Mouse (Mus musculus) left cerebral cortex, adult 2 months (tissue): ENCODE measurements around the gene Cap2. TPM values are rescaled to one million over a fixed set of nuclear protein-coding genes. Genes with fewer than 3 reads are reported as not detected.
A peak's percentile ranks its signal among the peaks of the same experiment; 100 is the strongest.

ENCODE experiments used
- DNase-seq, 2 experiments: peaks; one replicate each; pipeline ENCODE4 v3.0.0; 2021 to 2022; ENCODE audit warnings: low spot score in 2 of 2, mixed read lengths in 1 of 2; ENCODE audit errors: extremely low spot score in 1 of 2
- H3K27ac ChIP-seq: fragments of 200-600 bp; 2 replicates; pipeline ENCODE4 v1.8.1; 2022
- H3K4me3 ChIP-seq: fragments of 200-600 bp; 2 replicates; pipeline ENCODE4 v1.8.1; 2022
- CTCF ChIP-seq: fragments of 200-600 bp; IDR thresholded peaks from 2 replicates; pipeline ENCODE4 v1.8.1; 2022; ENCODE audit warnings: antibody characterized with exemption, mild to moderate bottlenecking, moderate library complexity
- intact Hi-C: fragments of 180-260 bp; cut with DNase I; formaldehyde crosslinking; loops from one replicate; pipeline ENCODE4 v1.15.1; 2025
- total RNA-seq, 2 experiments: library from RNA; stranded (reverse); gene quantifications; 2 replicates each; pipeline ENCODE4 v1.2.3; 2021

Cap2 gene
- total RNA-seq, 2 experiments from 2014 or later: 264 to 278 TPM

DNA sequence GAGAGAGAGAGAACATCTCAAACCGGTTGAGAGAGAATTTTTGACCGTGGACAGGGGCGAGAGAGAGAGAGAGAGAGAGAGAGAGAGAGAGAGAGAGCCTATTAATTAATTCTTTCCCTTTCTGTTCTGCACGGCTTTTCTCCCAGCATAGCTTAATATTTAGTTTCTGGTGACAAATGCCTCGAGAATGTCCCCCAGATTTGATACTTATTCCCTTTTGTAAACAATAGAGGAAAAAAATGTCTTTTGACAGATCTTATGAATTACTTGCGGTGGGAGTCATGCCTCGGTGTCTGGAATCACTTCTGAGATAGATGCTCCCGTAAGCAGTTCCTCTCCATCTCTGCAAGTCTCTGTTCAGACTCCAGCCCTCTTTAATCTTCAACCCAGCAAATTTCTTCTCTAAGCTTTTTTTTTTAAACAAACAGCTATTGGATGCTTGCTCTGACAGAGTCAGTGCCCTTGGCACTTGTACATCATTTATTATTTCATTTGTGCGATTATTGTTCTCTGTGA lies 71.1 kb downstream of the Cap2 start:
- intact Hi-C loops: no loop called here
- no peak for TF ChIP-seq CTCF
- Histone ChIP-seq H3K27ac (peak overlapping the region; percentile 4; the same call in 1 of the 2 replicates), H3K4me3 (no peak overlapping the region)
- DNase-seq: no peak

DNA sequence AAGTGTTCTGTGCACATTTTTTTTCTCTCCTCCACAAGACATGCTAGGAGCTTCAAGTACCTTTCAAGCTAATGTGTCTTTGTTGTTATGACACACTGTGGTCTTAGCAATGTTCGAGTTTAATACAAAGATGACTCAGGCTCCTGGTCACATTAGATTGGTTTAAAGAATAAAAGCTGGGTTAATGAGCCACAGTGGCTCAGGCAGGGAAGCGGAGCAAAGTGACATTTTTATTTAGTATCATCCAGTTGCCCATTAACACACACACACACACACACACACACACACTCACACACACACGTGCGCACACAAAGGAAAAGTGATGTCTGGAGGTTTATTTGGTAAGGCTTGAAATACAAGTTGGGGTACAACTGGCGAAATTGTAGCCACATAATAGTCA lies 72.6 kb downstream of the Cap2 start:
- intact Hi-C loops: no loop called here
- no peak for DNase-seq
- no peak for TF ChIP-seq CTCF
- Histone ChIP-seq H3K27ac (no peak overlapping the region), H3K4me3 (no peak overlapping the region)

DNA sequence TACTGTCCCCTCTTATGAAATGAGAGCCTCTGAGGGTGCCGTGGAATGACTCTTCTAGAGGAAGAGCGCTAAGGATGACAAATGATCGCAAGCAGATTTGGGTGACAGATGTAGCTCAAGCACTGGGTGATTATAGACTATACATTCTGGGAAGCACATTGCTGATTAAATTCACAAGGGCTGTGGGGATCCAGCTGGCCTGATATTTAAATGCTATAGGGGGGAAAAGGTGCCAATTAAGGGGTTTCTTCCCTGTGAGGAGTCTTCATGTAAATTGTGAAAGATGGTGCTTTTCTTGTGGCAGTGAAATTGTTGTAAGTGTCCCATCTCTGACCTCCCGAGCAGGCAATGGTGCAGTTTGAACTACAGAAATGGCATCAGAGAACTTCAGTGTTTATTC lies 73.1 kb downstream of the Cap2 start:
- Histone ChIP-seq H3K4me3 (no peak overlapping the region), H3K27ac (no peak overlapping the region)
- no peak for TF ChIP-seq CTCF
- no peak for DNase-seq
- intact Hi-C loops: no loop called here

DNA sequence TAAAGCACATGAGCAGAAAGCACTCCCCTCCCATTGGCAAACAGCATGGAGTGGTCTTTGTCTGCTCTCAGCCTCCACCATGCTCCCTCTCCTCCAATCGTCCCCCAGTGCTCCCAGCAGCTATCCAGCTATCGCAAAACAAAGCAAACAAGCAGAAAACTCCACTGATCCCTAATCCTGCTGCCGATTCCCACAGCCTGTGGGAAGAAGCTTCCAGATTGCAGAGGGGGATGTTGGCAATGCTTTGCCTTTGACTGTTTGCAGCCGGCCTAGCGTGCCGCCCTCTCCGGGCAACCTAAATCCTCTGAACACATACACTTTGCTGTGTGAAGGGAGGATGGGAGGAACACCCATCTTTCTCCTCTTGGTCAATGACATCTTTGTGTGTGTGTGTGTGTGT lies 83.2 kb downstream of the Cap2 start:
- DNase-seq: no peak
- TF ChIP-seq CTCF: no peak
- intact Hi-C loops: no loop called here
- H3K27ac ChIP-seq: no peak overlapping the region
- H3K4me3 ChIP-seq: no peak overlapping the region

DNA sequence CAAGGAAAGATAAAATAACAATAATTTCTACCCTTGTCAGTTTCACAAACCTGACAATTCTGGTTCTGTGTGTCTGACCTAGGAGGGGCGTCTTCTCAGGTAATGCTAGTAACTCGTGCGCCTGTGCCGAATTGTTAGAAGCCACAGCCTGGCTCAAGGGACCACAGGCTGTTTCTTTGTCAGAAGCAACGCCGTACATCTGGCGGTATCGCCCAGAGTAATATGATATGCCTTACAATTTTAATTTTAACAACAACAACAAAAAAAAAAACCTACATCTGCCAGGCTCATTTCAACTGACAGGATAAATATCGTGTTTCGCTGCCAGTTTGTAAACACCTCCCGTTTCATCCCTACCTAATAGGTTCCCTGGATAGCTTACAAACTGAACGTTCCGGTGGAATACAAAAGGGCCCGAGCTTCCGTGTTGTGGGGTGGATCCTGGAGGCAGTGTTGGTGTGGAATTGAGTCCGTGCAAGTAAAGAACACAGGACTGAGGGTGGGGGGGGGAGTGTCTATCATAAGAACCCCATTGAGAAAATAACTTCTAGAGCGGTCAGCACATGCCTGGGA lies 86.2 kb downstream of the Cap2 start:
- no peak for TF ChIP-seq CTCF
- Histone ChIP-seq H3K27ac (no peak overlapping the region; the same call in 1 of the 2 replicates), H3K4me3 (no peak overlapping the region)
- no peak for DNase-seq
- intact Hi-C loops: no loop called here

DNA sequence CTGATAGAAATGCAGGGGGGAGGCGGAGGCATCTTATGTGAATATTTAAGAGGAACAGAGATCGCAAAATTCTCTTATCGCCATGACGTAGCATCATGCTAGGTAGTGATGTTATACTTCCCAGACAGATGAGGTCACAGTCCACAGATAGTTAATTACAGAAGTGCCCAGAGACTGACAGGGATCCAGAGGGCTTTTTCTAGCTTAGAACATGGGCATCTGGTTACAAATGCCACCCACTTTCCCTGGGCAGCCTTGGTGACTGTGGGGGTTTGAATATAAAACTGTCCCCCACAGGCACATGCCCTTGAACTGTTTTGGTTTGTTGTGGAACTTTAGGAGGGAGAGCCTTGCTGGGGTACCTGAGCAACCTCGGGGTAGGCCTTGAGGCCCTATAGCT lies 87.0 kb downstream of the Cap2 start:
- no peak for TF ChIP-seq CTCF
- peak overlapping the region; percentile 29; the same call in 1 of the 2 replicates for H3K27ac ChIP-seq
- intact Hi-C loops: no loop called here
- no peak overlapping the region for H3K4me3 ChIP-seq
- no peak for DNase-seq

DNA sequence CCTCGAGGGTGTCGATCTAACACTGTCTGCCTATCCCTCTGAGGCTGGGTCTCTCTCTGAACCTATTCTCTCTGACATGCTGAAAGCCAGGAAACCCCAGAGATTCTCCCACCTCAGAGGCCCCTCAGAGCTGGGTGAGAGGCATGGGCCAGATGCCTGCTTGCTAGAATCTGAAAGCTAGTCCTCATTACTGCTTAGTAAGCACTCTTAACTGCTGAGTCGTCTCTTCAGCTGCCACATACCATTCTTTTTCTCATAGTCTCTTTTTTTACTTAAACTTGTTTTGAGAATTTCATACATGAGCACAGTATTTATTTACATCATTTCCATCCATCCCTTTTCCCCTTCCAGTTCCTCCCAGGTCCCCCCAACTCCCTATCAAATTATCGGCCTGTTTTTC lies 89.2 kb downstream of the Cap2 start:
- H3K4me3 ChIP-seq: no peak overlapping the region
- intact Hi-C loops: no loop called here
- no peak overlapping the region for H3K27ac ChIP-seq
- no peak for DNase-seq
- no peak for TF ChIP-seq CTCF

DNA sequence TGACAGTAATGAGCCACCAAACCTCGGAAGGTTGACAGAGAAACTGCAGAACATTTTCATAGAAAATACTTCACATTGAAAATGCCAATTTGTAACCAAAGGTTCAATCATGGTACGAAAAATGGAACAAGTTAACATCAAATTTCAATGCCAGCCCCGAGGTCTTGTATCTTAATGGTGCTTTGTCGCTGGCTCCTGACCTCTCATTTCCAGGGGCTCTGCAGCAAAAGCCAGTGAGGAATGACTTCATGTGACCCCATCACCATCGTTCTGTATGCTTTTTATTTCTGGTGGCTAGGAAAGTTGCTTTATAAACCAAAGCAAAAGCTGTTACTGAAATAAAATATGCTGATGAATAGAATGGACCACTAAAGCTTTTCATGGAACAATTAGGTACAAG lies 99.0 kb downstream of the Cap2 start:
- H3K4me3 ChIP-seq: no peak overlapping the region
- H3K27ac ChIP-seq: no peak overlapping the region
- intact Hi-C loops: no loop called here
- no peak for TF ChIP-seq CTCF
- DNase-seq: no peak

DNA sequence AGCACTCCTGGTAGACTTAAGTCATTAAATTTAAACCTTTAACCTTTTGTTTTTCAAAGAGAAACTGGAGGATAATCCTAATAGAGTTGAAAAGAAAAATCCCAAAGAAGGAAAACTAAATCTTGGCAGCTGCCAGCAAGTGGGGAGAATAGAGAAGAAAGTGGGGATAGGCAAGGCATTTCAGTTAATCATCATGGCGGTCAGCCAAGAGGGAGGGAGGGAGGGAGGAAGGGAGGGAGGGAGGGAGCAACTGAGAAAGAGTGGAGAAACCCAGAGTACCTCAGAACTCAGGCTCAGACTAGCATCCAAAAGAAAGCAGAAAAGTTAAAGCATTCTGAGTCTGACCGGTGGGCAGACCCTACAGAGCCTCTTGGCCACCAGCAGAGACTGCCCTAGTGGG lies 99.7 kb downstream of the Cap2 start:
- DNase-seq: no peak
- TF ChIP-seq CTCF: no peak
- intact Hi-C loops: no loop called here
- Histone ChIP-seq H3K4me3 (no peak overlapping the region), H3K27ac (no peak overlapping the region)

DNA sequence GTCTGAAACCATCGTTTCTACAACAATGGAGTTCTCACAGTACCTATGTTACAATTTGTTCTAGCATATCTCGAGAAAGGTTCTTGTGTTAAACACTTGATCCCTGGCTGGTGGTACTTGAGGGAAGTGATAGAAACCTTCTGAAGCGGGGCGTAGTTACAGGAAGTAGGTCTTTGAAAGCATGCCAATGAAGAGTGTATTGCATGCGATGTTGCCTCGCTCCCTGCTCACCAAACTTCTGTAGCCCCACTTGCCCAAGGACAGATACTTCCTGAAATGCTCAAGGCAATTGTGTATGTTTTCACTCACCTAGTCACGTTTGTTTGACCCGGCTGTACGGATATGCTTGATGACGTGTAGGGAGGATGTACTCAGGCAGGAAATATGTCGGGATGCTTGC lies 101.0 kb downstream of the Cap2 start:
- TF ChIP-seq CTCF: no peak

DNA sequence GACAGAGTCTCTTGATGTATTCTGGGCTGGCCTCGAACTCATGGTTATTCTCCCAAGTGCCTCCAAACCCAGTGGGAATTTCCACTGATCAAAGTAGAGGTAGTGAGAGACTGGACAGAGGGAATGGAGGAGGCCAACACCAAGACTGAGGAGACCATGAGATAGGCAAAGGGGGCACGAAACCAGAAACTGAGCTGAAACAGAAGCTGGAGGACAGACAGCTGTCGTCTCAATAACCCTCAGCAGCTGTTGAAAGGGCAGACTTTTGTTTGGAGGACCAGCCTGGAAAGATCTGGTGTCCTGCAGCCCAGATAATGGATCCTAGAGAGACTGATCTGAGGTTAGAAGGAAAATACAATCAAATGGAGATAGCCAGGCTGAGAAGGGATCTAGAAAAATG lies 109.4 kb downstream of the Cap2 start:
- Histone ChIP-seq H3K4me3 (no peak overlapping the region), H3K27ac (no peak overlapping the region)
- intact Hi-C loops: no loop called here
- no peak for DNase-seq
- no peak for TF ChIP-seq CTCF

More for the DNA sequence above, 101.0 kb downstream of the Cap2 start:
- Histone ChIP-seq H3K27ac (no peak overlapping the region), H3K4me3 (no peak overlapping the region)
- intact Hi-C loops: no loop called here
- no peak for DNase-seq

DNA sequence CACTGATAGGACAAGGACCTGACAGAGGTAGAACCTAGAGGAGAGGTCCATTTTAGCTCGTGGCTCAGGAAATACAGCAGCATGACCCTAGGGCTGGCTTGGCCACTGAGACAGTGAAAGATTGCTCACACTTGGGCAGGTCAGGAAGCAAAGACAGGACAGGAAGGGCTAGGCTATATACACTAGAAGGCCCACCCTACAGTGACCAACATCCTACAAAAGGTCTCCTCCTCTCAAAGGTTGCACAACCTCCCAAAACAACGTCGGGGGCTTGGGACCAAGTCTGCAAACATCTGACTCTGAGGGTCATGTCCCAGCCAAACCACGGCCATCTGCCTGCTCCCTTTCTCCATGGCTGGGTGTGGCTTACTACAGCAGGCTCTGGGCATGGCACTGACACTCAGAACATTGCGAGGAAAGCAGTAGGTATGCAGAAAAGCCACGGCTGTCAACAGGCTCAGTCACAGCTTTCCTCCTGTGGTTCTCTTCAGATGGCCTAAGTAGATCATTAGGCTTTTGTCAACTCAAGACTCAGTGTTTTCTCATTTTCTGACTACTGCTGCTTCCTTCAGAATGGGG lies 112.1 kb downstream of the Cap2 start:
- DNase-seq: no peak
- no peak for TF ChIP-seq CTCF
- no peak overlapping the region for H3K27ac ChIP-seq
- H3K4me3 ChIP-seq: no peak overlapping the region
- intact Hi-C loops: no loop called here

DNA sequence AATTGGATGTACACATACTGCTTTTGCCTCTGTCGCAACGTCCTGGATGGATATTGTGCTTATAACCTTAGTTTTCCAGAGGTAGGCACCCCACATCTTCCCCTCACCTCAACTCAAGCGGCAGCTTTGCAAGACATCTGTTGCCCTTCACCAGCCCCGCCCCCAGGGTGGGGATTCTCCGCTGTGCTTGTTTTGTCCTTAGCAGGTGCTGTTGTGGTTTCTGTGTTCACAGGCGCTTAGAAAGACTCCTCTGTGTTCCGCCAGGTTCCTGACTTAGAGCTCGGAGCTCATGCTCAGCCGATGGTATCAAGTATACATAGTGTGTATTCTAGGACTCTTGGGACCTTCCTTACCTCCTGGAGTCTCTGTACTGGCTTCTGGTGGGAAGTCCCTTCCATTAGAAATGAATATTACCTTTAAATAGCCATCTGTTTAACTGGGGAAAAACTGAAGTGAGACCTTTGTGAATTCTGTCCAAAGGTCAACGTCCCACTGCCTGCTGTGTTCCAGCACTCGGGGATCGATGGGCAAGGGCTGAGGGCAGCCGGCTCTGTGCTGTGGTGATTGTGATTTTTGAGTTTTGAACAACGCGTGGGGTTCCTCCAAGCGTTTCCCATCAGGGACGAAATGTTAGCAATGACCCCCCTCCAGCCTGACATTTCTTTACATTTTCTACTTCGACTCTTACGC lies 115.2 kb downstream of the Cap2 start:
- no peak overlapping the region for H3K27ac ChIP-seq
- TF ChIP-seq CTCF: no peak
- H3K4me3 ChIP-seq: no peak overlapping the region
- intact Hi-C loops: no loop called here
- no peak for DNase-seq
